Mouse (Mus musculus) bone marrow macrophage, adult 2 months (primary cell): ENCODE data around the gene Mrpl27. TPM values are rescaled to one million over a fixed set of nuclear protein-coding genes. Genes with fewer than 3 reads are reported as not detected.
A peak's percentile ranks its signal among the peaks of the same experiment; 100 is the strongest.
"Not testable (repeated sequence)": the region's sequence is repeated elsewhere in the genome, so short reads cannot be mapped to it uniquely, and the experiment has no call there.

ENCODE experiments used
- H3K27ac ChIP-seq: 2 replicates; pipeline ENCODE4 v1.5.1; 2012; ENCODE audit warnings: low read depth, low read length; ENCODE audit not compliant: insufficient read depth
- H3K4me1 ChIP-seq: 2 replicates; pipeline ENCODE4 v1.6.1; 2012; ENCODE audit warnings: low read length; ENCODE audit not compliant: control insufficient read depth, insufficient read depth
- H3K4me3 ChIP-seq: 2 replicates; pipeline ENCODE4 v1.5.1; 2012; ENCODE audit warnings: mild to moderate bottlenecking, low read length, moderate library complexity; ENCODE audit not compliant: insufficient read depth
- CTCF ChIP-seq: IDR thresholded peaks from 2 replicates; pipeline ENCODE4 v1.5.1; 2012; ENCODE audit warnings: low read depth, mild to moderate bottlenecking, low read length, moderate library complexity
- POLR2A ChIP-seq: IDR thresholded peaks from 2 replicates; pipeline ENCODE4 v1.6.1; 2012; ENCODE audit warnings: mild to moderate bottlenecking, low read depth, low read length, borderline replicate concordance
- polyA plus RNA-seq: library from polyadenylated mRNA; stranded (reverse); fragments of >200 nt; gene quantifications from 2 replicates; pipeline ENCODE4 v1.2.4, GENCODE M21; 2012; ENCODE audit not compliant: missing spikeins, insufficient read depth, insufficient read length

Mrpl27 gene
- polyA plus RNA-seq, 1 experiment, result 65.1 TPM

GRCm38 (mm10) chr11:94629884-94630198 lies 23.7 kb upstream of the Mrpl27 start:
- Histone ChIP-seq H3K4me3 (peak overlapping the region; percentile 86), H3K4me1 (peaks cover 11% of the 10 kb centered on the region), H3K27ac (peak overlapping the region; percentile 43)
- TF ChIP-seq CTCF (no peak), POLR2A (no peak)

GRCm38 (mm10) chr11:94630199-94631011 lies 23.2 kb upstream of the Mrpl27 start:
- TF ChIP-seq CTCF (no peak), POLR2A (no peak)
- Histone ChIP-seq H3K4me1 (peaks cover 11% of the 10 kb centered on the region), H3K4me3 (peak overlapping the region; percentile 86), H3K27ac (peak overlapping the region; percentile 43)

- Histone ChIP-seq H3K4me3 (no peak overlapping the region), H3K27ac (no peak overlapping the region), H3K4me1 (peaks cover 11% of the 10 kb centered on the region)
- TF ChIP-seq POLR2A, result no peak
- TF ChIP-seq CTCF, result no peak
Measured at GRCm38 (mm10) chr11:94631969-94632368, 21.6 kb upstream of the Mrpl27 start.

GRCm38 (mm10) chr11:94632988-94633387 lies 20.6 kb upstream of the Mrpl27 start:
- Histone ChIP-seq H3K27ac (no peak overlapping the region), H3K4me3 (no peak overlapping the region), H3K4me1 (peaks cover 11% of the 10 kb centered on the region)
- no peak for TF ChIP-seq POLR2A
- TF ChIP-seq CTCF, result no peak

GRCm38 (mm10) chr11:94634431-94634830 lies 19.1 kb upstream of the Mrpl27 start:
- TF ChIP-seq CTCF (no peak), POLR2A (no peak)
- Histone ChIP-seq H3K4me1 (peaks cover 11% of the 10 kb centered on the region), H3K27ac (no peak overlapping the region), H3K4me3 (no peak overlapping the region)

GRCm38 (mm10) chr11:94644461-94645219 lies 8.9 kb upstream of the Mrpl27 start:
- no peak overlapping the region for H3K4me3 ChIP-seq
- no peaks in the 10 kb centered on the region for H3K4me1 ChIP-seq
- H3K27ac ChIP-seq, result no peak overlapping the region
- no peak for TF ChIP-seq CTCF
- TF ChIP-seq POLR2A, result no peak

GRCm38 (mm10) chr11:94646457-94646856 lies 7.1 kb upstream of the Mrpl27 start:
- TF ChIP-seq CTCF (no peak), POLR2A (no peak)
- no peak overlapping the region for H3K4me3 ChIP-seq
- H3K27ac ChIP-seq, result no peak overlapping the region
- H3K4me1 ChIP-seq, result no peaks in the 10 kb centered on the region

GRCm38 (mm10) chr11:94651241-94651640 lies 2.3 kb upstream of the Mrpl27 start:
- not testable (repeated sequence) for H3K4me3 ChIP-seq, H3K27ac ChIP-seq, H3K4me1 ChIP-seq

GRCm38 (mm10) chr11:94652973-94653372 lies 594 bp upstream of the Mrpl27 start:
- no peak for TF ChIP-seq POLR2A
- no peak for TF ChIP-seq CTCF
- Histone ChIP-seq H3K27ac (no peak overlapping the region), H3K4me3 (peak overlapping the region; percentile 73), H3K4me1 (peaks cover 5% of the 10 kb centered on the region)

- H3K4me1 ChIP-seq, result no peaks in the 10 kb centered on the region
- no peak overlapping the region for H3K4me3 ChIP-seq
- H3K27ac ChIP-seq, result no peak overlapping the region
- TF ChIP-seq POLR2A (no peak), CTCF (no peak)
Measured at GRCm38 (mm10) chr11:94661344-94661743, 7.8 kb downstream of the Mrpl27 start.
